Mouse (Mus musculus): ENCODE results near the gene Psmd3.

GRCm38 (mm10) chr11:98696454-98697216 lies 14.3 kb downstream of the Psmd3 start:
- TF ChIP-seq CTCF (IDR thresholded peaks at IDR 0.05; ENCODE audit: low read depth, low read length) (no peak), POLR2A (IDR thresholded peaks at IDR 0.05; ENCODE audit: extremely low read depth, insufficient read depth, low read length) (no peak)

Measured in liver, adult 2 months (tissue).